Mouse (Mus musculus): ENCODE measurements at regions not wholly inside any gene's neighbourhood (a gene's known extent, or its start where the extent isn't known, plus 50 kb on each side); places are given as distances from the start of the nearest gene placed in this dataset.

GRCm38 (mm10) chr2:28364623-28365022, 82.0 kb upstream of the Ppp1r26 start:
- TF ChIP-seq CTCF (IDR thresholded peaks at IDR 0.05; ENCODE audit: low read depth, low read length) (no peak), POLR2A (IDR thresholded peaks at IDR 0.05; ENCODE audit: extremely low read depth, insufficient read depth, low read length) (no peak)

Data from liver, adult 2 months (tissue).